Mouse (Mus musculus) R1 (cell line): ENCODE results near the gene Cldn14.
"Not testable (repeated sequence)": the region's sequence is repeated elsewhere in the genome, so short reads cannot be mapped to it uniquely, and the experiment has no call there.

Experiments used
- DNase-seq: peaks from one replicate; pipeline ENCODE4 v3.0.0-alpha.2; 2018; ENCODE audit warnings: low read depth, low spot score

Gene Cldn14

DNA sequence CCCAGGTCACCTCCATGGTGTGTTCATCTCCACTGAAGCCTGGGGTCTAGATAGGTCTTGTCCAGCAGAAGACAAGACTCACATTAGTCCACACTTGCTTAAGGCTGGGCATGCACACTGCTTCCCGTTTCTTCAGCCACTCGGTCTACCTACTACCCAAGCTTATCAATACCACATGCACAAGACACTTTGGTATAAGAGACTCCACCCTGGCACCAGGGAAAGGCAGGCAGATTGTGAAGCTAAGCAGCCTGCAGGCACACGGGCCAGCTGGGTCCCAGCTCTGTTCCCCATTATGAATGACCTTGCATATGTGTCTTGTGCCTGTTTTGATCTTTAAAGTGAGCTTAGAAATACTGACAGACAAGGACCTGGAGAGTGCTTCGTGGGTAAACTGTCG, 719 bp upstream of the Cldn14 start:
- DNase-seq: no peak

DNA sequence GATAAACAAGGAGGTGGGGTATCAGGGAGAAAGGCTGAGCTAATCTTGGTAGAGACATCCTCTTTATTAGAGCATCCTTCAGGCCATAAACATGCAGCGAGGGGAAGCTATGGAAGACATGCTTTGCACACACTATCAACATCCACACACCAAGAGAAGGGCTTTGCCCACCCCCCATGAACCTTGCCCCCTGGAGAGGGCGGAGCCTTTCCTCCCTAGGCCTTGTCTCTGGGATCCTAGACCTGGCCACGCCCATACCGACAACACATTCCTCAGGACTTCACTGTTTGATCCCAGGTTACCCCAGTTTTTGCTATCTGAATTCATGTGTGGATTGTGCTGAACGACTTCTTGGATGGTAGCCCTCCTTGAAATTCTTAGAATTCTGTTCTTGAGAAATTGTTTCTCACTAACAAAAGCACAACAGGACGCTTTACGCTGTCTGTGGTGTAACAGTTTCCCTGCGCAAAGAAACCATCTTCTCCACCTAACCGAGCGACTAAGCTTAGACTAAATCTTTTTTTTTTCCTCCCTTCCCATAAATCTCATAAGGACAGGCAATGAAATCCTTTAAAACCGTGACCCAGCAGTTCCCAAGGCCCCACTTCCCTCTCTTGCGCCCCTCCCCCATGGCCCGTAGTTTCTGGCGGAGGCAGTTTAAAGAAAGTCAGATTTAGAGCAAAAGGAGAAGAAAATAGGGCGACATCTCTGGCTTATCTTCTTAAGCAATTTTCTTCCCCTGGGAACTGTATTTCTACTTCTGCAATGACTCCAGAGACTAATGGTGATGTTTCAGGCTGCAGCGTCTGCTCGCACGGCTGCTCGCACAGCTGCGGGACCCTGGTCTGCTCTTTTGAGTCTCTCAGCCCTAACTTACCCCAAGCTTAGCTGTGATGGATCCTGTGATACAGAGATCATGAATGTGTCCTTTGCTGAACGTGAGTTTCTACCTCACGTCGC, 1.7 kb downstream of the Cldn14 start:
- DNase-seq: peak; percentile 91

DNA sequence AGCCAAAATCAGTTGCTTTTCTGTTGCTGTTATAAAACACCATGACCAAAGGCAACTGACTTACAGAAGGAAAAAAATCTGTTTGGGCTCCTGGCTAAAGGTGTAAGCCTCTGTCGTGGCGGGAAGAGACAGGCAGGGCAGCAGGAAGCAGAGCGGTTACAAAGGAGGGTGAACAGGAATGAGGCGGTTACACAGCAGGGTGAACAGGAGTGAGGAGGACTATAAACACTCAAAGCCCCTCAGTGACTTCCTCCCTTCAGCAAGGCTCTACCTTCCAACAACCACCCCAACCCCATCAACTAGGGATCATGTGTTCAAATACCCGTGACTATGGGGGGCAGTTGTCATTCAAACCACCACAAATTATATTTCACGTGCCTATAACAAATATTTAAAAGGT, 5.2 kb downstream of the Cldn14 start:
- peak; percentile 92 for DNase-seq

DNA sequence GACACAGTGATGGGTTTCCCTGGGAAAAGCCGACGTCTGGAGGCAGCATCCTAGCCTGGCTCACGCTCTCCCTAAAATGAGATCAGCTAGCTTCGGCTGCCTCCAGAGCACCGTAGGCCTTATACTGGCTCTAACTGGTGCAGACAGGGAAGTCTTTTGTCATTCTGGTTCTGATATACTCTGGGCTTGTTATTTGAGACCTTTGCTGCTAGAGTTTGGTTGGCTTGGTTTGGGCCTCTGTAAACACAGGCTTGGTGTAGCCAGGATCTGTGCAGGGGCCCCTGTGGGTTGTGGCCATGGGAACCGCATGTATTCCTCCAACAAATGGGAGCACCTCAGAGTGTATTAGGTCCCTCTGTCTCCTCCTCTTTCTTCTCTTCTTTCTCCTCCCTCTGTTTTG, 7.3 kb downstream of the Cldn14 start:
- DNase-seq: peak; percentile 87

DNA sequence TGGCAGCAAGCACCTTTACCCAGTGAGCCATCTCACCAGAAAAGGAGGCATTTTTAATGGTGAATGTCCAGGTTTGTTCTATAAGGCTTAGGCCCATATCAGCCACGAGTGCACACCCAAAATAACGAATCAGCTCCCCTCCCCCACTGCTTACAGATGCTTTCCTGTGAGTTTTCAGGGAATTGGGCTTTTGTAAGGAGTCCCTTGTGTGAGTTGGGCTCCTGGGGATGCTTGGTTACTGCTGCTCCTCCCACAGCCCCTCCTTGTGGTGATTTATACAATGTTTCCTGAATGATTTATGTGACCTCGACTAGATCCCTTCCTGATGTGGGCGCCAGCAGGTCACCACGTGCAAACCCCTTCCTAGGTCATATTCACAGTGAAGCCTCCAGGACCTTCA, 9.7 kb downstream of the Cldn14 start:
- DNase-seq: peak; percentile 61

DNA sequence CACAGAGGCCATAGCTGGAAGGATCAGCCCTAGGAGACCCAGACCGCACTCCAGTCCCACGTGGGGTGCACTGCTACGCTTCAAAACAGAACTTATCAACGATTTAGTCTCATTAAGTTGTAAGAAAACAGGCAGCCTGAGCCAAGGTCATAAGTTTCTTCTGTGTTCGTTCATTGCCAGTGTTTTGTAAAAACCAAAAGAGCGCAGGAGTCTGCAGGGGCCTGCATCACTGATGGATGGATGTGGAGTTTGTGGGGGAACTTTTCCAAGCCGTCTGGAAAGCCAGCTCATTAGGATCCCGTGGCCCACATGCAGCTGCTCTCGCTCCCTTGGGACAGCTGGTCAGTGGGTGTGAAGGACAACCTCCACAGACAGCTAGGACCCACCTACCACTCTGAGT, 25.1 kb downstream of the Cldn14 start:
- DNase-seq: no peak

DNA sequence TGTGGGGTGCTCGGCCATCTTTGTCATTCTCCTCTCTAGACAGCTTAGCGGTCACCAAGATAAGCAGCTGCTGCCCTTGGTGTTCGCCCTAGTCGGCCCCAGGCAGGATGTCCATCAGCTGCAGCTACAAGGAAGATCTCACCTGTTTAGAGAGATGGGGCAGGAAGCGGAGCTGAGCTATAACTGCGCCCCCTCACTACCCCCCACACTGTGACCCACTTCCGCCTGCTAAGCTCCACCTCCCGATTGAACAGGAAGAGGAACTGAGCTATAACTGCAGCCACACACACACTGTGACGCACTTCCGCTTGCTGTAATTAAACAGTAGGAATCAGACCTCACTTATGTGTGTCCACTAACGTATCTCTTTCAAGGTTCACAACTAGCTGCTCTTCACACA, 26.3 kb downstream of the Cldn14 start:
- peak; percentile 83 for DNase-seq

DNA sequence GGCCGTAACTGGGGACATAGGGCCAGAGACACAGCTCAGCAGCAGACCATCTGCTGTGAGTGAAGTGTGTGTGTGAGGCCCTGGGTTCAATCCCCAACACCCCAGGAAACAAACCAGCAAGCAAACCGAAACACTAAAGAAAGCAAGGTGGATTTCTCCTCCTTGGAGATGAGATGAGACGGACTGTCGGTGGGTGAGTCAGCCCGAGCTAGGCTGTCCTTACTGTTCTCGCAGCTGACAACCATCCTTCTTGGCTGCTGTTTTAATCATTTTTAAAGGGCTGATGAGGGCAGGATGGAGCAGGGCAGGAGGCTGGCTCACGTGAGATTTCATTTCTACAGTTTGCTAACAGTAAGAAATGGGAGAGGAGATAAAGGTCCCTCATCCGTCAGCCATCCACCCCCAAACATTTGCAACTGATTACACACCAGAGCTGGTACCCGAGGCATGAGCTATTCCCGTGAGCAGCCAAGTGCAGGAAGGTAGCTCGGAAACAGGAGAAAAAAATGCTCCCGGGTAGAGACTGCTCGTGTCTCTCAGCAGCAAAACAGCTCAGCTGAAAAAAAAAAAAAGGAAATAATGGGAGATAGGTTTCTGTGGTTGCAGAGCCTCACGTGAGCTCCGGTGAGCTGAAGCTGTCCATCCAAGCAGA, 27.3 kb downstream of the Cldn14 start:
- no peak for DNase-seq

DNA sequence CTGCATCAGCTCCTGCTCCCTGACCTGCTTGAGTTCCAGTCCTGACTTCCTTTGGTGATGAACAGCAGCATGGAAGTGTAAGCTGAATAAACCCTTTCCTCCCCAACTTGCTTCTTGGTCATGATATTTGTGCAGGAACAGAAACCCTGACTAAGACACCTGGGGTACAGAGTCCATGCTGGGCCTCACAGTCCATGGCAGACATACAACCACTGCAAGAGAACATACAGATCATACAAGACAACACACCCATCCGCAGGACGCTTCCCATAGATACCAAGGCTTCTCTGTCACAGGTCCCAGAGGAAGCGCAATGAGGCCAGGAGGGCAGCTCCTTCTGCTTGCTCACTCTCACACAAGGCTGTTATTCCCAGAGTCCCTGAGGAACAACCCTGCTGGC, 28.3 kb downstream of the Cldn14 start:
- DNase-seq: not testable (repeated sequence)

DNA sequence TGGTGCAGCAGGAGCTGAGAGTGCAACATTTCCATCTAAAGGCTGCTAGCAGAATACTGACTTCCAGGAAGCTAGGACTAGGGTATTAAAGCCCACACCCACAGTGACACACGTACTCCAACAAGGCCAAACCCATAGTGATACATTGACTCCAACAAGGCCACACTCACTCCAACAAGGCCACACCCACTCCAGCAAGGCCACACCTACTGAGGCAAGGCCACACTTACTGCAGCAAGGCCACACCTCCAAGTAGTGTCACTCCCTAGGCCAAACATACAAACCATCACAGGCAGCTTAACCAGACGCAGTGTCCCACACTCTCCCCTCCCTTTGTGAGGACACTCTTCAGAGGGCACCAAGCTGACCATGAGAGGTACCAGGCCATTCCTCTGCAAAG, 29.3 kb downstream of the Cldn14 start:
- DNase-seq: peak; percentile 90

DNA sequence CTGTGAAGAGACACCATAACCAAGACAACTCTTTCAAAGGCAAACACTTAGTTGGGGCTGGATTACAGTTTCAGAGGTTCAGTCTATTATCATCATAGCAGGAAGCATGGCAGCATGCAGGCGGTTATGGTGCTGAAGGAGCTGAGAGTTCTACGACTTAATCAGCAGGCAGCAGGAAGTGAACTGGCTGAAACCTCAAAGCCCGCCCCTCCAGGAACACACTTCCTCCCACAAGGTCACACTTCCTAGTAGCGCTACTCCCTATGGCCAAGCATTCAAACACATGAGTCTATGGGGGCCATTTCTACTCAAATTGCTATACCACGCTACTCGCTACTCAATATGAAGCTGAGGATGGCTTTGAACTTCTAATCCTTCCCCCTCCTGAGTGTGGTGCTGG, 31.1 kb downstream of the Cldn14 start:
- peak; percentile 59 for DNase-seq

DNA sequence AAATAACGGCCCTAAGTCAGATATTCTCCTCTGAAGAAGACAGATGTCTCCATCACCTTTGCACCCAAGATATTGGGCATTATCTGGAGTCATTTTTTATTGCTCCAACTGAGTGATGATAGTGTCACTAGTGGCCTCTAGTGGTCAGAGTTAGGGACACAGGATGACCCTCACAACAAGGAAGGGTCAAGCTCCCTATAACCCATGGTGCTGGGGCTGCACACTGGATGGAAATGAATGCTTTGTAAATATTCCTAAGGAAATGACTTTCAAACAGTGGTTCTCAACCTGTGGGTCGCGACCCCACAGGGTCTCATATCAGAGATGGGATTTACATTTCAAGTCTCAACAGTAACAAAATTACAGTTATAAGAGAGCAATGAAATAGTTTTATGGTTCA, 31.7 kb downstream of the Cldn14 start:
- DNase-seq: peak; percentile 61

DNA sequence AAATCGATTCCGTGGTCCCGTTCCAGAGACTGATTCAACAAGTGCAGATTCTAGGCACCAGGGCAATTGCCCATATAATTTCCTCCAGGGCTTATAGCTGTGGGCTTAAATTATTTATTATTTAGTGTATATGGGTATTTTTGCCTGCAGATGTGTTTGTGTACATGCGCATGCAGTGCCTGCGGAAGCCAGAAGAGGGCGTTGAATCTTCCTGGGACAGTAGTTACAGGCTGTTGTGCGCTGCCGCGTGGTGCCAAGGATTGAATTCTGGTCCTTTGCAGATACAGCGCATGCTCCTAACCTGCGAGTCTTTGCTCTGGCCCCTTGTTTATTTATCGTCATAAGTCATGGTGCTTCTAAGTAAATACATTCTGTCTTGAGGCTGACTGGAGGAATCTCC, 33.2 kb downstream of the Cldn14 start:
- peak; percentile 90 for DNase-seq

DNA sequence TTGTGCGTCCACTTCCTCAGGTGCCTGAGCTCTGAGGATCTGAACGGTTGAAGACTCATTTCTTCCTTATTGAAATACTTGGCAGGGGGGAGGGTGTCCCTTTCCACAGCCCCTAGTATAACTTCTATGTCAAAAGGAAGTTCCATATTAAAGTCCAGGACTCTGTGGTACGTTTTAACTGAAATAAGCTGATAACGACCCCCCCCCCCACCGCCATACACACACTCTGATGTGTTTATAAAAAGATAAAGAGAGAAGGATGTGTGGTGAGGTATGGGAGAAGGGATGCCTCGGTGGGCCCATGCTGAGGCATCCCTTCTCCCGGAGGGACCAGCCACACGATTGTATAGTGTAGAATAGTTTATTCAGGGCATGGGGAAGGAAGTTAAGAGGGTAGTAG, 34.4 kb downstream of the Cldn14 start:
- no peak for DNase-seq

DNA sequence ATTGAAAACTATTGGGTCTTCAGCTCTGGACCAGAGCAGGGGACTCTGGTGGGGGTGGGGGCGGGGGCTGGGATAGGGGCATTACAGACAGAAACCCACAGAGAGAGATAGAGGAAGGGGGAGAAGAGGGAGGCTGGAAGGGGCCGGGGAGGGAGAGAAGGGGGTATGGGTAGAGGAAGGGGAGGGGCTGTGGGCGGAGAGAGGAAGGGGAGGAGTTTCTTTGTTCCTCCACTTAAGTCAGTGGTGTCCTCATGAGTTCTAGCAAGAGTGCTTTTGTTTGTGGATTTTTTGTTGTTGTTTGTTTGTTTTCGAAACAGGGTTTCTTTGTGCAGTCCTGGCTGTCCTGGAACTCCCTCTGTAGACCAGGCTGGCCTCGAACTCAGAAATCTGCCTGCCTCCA, 35.1 kb downstream of the Cldn14 start:
- DNase-seq: peak; percentile 85

DNA sequence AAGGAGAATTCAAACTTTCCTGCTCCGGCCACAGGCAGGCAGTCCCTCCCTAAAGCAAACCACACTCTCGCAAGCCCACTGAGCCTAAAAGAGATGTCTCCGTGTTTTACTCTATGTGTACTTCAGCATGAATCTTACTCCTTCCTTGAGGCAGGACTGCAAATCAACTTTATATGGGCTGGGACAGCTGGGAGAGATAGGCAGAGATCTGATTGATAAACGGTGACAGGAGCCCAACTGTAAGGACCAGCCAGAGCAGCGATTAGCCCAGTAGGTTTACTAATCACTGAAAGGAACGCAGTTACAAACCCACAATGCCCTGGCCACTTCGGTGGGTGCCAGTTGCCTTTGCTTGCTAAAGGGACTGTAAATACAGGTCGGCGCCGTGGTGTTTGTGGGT, 35.5 kb downstream of the Cldn14 start:
- DNase-seq: no peak

DNA sequence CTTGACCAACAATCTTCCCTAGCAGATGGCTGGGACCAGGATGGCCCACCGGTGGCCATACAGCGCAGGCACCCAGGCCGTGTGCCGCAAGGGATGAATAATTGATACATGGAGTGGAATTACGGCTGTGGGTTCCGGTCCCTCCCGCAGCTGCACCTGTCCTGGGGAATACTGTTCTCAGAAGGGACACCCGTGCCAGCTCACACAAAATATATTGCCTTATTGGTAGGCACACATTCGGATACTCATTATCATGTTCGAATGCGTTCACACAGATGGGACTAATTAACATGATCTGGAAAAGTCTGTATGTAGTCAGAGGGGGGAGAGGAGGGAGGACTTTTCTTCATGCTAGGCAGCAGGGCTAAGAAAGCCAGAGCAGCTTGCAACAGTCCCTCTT, 37.6 kb downstream of the Cldn14 start:
- no peak for DNase-seq

DNA sequence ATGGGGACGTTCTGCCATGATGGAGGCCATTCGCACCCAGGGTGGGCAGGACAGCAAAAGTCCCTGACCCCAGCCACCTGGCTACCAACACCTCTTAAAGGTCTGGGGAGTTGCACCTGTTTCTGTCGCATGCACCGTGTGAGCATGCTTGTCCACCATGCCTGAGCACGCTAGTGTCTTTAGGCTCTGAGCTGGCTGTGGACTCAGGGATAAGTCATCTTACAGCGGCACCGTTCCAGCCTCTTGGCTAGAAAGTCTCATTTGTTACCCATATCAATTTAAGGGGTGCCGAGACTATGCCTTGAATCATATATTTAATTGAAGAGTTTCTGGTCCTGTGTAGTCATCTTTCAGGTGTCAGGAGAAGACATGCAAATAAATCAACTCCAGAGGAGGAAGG, 40.7 kb downstream of the Cldn14 start:
- DNase-seq: no peak

DNA sequence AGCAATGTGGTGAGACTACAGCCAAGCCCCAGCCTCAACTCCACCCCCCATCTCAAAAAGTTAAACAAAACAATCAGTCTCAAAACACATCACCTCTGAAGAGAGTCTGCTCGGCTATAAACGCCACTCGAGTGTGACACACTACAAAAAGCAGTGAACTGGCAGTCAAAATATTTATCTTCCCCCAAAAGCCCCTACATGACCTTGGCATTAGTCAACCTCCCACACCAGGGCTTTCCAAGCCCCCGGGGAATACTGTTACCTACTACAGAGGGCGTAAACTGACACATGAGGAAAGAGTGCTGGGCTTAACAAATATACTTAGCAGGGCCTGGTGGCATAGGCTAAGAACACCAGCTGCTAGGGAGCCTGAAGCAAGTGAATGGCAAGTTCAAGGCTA, 46.4 kb downstream of the Cldn14 start:
- no peak for DNase-seq

DNA sequence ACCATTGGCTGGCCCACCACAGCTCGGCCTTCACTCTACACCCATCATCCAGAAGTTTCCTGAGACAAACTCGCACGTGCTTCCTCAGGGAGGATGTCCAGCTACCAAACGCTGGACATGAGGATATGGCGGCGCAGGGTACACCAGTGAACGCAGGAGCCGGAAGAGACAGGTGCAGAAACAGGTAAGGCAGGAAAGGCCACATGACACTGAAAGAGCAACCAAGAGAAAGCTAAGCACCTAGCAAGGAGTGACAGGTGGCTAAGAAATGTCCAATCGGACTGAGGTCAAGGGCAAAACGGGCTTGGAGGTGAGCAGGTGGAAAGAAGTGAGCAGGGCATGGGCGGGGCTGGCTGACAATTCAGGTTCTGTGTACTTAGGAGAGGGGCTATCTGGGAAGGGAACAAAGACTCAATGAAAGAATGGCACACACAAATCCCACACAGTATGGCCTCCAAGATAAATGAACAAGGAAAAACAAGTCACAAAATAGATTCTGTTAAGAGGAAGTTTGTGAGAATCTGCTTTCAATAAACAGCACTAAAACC, 47.5 kb downstream of the Cldn14 start:
- peak; percentile 51 for DNase-seq

DNA sequence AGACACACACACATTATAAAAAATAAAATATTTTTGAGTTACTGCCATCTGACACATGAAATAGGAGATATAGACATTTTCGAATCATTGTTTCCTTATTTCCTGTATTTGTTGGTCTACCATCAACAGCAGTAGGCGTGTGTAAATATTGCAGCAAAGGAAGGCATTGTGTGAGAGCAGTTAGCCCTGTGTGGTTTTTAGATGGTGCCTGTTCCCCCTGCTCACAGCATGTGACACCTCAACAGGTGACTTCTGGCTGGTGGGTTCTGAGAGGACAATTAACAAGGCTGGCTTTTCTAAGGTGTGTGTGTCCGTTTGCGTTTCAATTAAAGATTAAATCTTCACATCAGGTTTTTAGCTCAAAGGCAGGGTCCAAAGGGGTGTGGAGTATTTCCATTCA, 48.1 kb downstream of the Cldn14 start:
- DNase-seq: no peak

DNA sequence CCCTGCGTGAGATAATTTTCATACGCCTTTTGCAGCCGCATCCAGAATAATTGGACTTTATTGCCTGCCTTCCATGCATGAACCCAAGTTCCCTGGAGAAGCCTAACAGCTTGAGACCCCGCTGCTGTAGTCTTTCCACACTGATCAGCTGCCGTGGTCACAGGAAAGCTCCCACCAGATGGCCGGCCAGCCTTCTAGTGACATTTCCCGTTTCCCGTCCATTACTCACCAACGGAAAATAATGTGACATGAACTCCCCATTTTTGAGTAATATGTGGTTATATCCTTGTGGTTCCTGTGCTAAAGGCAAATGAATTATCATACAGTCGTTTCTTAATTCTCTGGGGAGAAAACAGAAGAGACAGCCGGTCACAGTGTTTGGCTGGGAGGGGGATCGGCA, 51.2 kb downstream of the Cldn14 start:
- no peak for DNase-seq

DNA sequence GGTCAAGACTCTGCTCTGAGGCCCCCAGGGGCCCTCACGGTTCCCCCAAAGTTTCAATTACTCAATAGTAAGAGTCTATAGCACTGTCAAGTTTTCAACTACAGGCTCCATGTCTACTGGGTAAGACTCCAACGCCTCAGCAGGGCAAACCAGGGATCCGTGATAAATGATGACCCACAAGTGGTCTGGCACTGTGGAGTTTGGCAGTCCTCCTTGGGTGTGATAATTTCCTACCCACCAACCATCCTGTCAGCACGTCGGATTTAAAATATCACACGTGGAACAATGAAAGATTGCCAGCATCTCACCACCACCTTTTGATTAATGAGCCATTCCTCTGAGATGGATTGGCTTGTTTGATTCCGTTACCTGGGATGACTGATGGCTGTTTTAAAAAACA, 51.7 kb downstream of the Cldn14 start:
- DNase-seq: no peak
